Mouse (Mus musculus) cerebellum, postnatal 14 days (tissue): ENCODE results near the gene Lancl3.

Experiments
- DNase-seq, 2 experiments: peaks; one replicate each; pipeline ENCODE4 v3.0.0; 2021; ENCODE audit warnings: mixed read lengths in 2 of 2

The Lancl3 gene

GRCm38 (mm10) chrX:9199761-9200371 is at the start of gene Lancl3:
Gene Lancl3 (plus strand): TSS chrX:9199902.
- DNase-seq = peak; percentile 23 to 35

GRCm38 (mm10) chrX:9179011-9179410 is 20.7 kb upstream of the Lancl3 start:
- no peak for DNase-seq

DNA sequence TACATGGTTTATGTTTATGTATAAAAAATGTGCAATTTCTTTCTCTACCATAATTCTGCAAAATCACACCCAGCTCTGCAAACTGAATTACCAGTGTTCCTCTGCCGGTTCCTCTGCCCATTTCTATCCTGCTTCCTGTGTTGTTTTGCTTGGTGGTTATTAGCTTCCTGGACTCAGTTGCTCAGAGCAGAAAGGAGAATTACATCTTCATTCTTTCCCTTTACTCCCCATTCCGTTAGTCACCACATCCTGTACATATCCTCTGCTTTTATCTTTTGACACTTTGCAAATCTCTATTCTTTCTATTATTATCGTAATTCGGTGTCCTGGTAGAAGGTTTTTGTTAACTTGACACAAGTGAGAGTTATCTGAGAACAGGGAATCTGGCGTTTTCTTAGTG is 18.1 kb upstream of the Lancl3 start:
- DNase-seq = no peak

DNA sequence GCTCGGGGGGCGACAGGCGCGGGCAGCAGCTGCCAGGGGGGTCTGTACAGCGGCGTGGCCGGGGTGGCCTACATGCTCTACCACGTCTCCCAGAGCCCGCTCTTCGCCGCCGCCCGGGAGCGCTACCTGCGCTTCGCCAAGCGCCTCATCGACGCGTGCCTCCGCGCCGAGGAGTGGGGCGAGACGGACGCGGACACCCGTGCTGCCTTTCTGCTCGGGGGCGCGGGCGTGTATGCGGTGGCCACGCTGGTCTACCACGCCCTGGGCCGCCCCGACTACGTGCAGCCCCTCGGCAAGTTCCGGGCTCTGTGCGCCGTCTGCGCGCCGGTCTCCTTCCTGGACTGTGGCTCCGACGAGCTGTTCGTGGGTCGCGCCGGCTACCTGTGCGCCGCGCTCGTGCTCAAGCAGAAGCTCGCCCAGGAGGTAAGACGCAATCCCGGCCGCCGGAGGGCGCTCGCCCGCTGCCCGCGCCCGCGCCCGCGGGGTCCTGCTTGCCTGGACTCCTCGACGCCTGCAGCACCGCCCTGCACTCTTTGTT is 747 bp downstream of the Lancl3 start:
- DNase-seq = peak; percentile 59 to 67

GRCm38 (mm10) chrX:9201954-9202353 is 2.3 kb downstream of the Lancl3 start:
- no peak for DNase-seq

DNA sequence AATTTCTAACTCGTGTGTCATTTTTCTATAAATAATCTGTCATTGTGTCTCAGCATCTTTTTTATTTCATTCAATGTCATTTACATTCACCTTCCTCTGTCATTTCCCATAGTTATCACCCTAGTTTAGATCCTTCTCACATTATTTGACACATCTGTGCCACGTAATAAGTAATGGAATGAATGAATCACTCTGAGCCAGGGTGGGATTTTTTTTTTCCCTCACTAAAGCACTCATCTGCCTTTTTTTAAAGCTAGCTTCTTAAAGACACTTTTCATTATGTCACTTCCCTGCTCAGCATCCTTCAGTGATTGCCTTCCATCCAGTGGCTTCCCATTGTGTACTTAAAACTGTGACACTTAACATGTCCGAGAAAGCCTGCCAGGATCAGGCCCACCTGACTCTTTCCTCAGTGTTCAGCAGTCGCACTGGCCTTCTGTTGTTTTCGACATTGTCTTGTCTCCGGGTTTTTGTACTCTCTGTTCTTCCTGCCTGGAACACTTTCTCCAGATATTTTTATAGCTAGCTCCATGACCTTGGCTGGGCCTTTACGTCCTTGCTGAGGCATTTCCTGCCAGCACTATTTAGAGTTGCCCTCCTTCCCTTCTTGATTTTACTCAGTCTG is 3.2 kb downstream of the Lancl3 start:
- peak in 1 of 2 experiments; percentile 5 for DNase-seq

DNA sequence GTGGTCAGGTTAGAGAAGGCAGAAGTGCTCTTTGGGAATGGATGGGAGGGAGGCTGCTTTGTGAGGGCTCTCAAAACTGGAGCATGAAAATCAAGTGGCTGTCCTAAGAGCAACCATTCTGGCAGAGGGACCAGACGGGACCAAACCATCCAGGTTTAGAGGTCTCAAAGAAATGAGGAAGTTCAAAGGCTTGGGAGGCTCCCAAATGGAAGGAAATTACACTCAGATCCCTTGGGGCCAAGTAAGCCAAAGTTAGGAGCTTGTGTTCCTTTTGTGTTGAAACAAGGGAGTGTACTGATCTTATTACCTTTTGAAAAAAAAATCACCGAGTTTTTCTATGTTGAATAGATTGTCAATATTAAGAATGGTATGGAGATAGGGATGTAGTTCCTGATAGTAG is 5.4 kb downstream of the Lancl3 start:
- no peak for DNase-seq

- DNase-seq = no peak
These were observed 16.5 kb downstream of the Lancl3 start for GRCm38 (mm10) chrX:9216244-9216643.

GRCm38 (mm10) chrX:9219570-9219969 is 19.9 kb downstream of the Lancl3 start:
- no peak for DNase-seq

- DNase-seq = peak; percentile 60 to 71
These were observed 21.5 kb downstream of the Lancl3 start for GRCm38 (mm10) chrX:9221206-9221605.

- no peak for DNase-seq
These were observed 22.0 kb downstream of the Lancl3 start for GRCm38 (mm10) chrX:9221736-9222135.

- no peak for DNase-seq
These were observed 22.9 kb downstream of the Lancl3 start for GRCm38 (mm10) chrX:9222412-9223221.

DNA sequence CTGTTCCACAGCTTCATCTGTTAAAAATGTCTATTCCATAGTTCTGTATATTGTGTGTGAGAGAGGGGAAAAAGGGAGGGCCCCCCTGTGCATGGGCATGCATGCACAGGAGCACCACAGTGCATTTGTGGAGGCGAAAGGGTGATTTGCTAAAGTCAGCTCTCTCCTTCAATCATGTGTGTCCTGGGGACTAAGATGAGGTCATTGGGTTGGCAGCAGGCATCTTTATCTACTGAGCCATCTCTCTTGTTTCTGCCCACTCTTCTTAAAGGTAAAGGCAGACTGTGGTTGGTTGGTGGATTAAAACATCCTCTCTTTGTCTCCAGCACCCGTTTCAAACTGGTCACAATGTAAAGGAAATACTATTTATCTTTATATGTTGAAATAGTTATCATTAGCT is 27.4 kb downstream of the Lancl3 start:
- peak; percentile 12 to 15 for DNase-seq

DNA sequence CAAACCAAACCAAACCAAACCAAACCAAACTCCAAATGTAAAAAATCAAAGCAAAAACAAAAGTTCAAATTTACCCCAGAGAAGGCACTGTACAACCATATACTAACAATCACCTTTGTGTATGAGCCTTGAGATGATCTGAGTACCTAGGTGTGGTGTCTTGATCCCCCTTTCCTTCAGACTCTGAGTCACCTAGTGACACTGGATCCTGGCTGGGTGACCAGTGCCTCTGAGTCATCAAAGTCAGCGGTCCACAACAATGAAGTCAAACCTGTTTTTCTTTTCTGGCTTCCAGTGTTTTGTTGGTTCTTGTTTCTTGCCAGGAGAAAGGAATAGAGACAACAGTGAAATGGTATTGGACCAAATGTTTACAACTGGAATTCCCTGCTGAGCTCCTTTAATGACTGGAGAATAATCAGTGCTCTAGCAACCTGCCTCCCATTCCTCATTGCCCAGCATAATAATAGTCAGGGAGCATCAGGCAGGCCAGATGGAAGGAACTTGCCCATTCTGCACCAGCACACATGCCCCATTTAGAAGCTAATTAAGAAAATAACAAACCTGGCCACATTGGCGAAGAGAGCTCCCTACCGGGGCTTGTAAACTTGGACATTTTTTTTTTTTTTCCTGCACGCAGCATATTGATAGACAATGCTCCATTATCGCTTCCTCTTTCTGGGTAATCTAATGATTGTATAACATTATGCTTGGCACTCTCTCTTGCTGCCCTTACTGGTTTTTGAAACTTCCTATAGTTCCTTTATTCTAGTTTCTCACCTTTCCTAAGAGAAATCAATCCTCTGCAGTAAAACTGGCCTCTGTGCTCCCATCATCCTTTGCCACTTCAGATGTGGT is 41.3 kb downstream of the Lancl3 start:
- DNase-seq = peak; percentile 43 to 53

DNA sequence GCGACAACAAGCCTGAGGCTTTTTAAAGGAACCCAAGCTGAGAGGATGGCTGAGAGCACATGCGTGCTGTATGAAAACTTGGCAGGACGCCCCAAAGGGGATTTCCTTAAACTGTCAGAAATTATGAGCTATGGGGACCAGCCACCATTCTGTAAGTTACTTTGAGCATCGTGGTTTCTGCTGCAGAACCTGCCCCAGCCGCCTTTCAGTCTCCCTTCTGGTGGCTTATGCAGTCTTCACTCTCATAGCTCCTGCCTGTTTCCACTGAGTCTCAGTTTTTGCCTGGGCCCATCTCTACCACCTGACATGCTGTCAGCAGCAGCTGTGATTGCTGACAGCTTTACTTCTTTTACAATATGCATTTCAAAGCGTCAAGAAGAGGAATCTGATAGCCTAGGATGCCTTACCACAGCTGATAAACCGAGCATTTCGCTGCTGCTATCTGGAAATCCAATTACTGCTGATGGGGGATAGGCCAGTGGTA is 43.7 kb downstream of the Lancl3 start:
- peak; percentile 34 to 51 for DNase-seq

- no peak for DNase-seq
These were observed 45.1 kb downstream of the Lancl3 start for GRCm38 (mm10) chrX:9244603-9245336.

- DNase-seq = no peak
These were observed 49.2 kb downstream of the Lancl3 start for GRCm38 (mm10) chrX:9248911-9249310.

DNA sequence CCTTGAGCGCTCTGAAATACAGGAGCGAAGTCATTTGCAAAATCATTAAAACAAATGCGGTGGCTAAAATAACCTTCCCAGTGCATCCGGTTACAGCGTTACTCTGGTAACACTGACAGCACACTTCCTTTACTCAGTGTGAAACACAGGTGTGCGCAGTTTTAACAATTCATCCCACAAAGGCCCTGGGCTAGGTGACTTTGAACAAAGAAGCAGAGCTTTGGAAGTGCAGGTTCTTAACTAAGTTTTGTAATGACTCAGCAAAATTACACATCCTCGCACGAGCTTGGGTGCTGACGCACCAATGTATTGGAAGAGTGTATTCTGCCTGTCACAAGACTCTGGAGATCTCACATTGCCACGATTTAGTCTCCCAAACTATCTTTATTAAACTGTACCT is 54.3 kb downstream of the Lancl3 start:
- DNase-seq = no peak

DNA sequence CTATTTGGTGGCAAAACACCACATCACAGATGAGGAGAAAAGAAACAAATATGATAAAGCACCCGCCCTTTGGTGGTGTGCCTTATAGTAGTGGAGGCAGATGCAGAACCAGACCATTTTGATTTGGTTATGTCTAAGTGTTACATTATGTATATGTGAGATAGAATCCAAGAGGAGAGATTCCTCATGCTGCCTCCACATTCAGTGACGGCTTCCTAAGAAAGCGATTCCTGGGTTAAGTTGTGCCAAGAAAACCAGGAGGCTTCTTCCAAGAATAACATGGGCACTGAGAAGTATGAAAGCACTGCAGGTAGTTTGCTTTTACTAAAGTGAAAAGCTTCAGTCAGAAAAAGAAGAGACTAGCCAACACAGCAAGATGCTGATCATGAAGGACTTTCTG is 55.2 kb downstream of the Lancl3 start:
- no peak for DNase-seq

GRCm38 (mm10) chrX:9256766-9257165 is 57.1 kb downstream of the Lancl3 start, which contains the start of gene Gm14862:
Gene Gm14862 (minus strand): TSS chrX:9256899.
- no peak for DNase-seq

GRCm38 (mm10) chrX:9257831-9258230 is 58.1 kb downstream of the Lancl3 start:
- no peak for DNase-seq

GRCm38 (mm10) chrX:9259267-9259666 is 59.6 kb downstream of the Lancl3 start:
- no peak for DNase-seq
